Mouse (Mus musculus): Measurements from ENCODE around the gene Rhod.
A peak's percentile ranks its signal among the peaks of the same experiment; 100 is the strongest.
"Not testable (repeated sequence)": the region's sequence is repeated elsewhere in the genome, so short reads cannot be mapped to it uniquely, and the experiment has no call there.

Rhod gene

GRCm38 (mm10) chr19:4409062-4409461, 30.2 kb downstream of the Rhod start:
- no peak for DNase-seq (ENCODE audit: low read depth)

GRCm38 (mm10) chr19:4404840-4405239, 34.4 kb downstream of the Rhod start:
- no peak for DNase-seq (ENCODE audit: low read depth)

- DNase-seq (ENCODE audit: low read depth) = no peak
Observed at GRCm38 (mm10) chr19:4398959-4399358, 40.3 kb downstream of the Rhod start.

- no peak for DNase-seq (ENCODE audit: low read depth)
Observed at GRCm38 (mm10) chr19:4398630-4398948, 40.6 kb downstream of the Rhod start.

- no peak for DNase-seq (ENCODE audit: low read depth)
Observed at GRCm38 (mm10) chr19:4397798-4398629, 41.2 kb downstream of the Rhod start, which contains the start of gene Kdm2a. Kdm2a (minus strand) TSS chr19:4398285.

- DNase-seq (ENCODE audit: low read depth) = peak; percentile 96
Observed at GRCm38 (mm10) chr19:4396998-4397797, 42.0 kb downstream of the Rhod start.

- no peak for DNase-seq (ENCODE audit: low read depth)
Observed at GRCm38 (mm10) chr19:4396081-4396997, 42.9 kb downstream of the Rhod start.

GRCm38 (mm10) chr19:4387276-4387675, 52.0 kb downstream of the Rhod start:
- no peak for DNase-seq (ENCODE audit: low read depth)

- DNase-seq (ENCODE audit: low read depth) = no peak
Observed at GRCm38 (mm10) chr19:4385026-4385425, 54.2 kb downstream of the Rhod start.

GRCm38 (mm10) chr19:4384322-4384721, 54.9 kb downstream of the Rhod start:
- no peak for DNase-seq (ENCODE audit: low read depth)

GRCm38 (mm10) chr19:4383306-4383705, 55.9 kb downstream of the Rhod start:
- DNase-seq (ENCODE audit: low read depth) = no peak

- not testable (repeated sequence) for DNase-seq (ENCODE audit: low read depth)
Observed at GRCm38 (mm10) chr19:4382303-4382702, 56.9 kb downstream of the Rhod start.
